In genomic region chr1:191396897-191397849, GRCm38 (mm10) we compare ENCODE assay signal across 8 mouse cellular contexts. TPM values are rescaled to one million over a fixed set of nuclear protein-coding genes. Genes with fewer than 3 reads are reported as not detected.
DNase-seq lines count a peak whose midpoint lies in the region; ATAC-seq lines count a peak whose summit lies in the region.

No protein-coding gene starts in this region.

- ATAC-seq in hindbrain, embryonic 14.5 days (ENCODE audit: low FRiP score) = peak; percentile 99

- H3K9me3 ChIP-seq in hindbrain, embryonic 14.5 days (ENCODE audit: control insufficient read depth, low read length) = no peaks in the 10 kb centered on the region

- H3K36me3 ChIP-seq in hindbrain, embryonic 14.5 days (replicated peaks; ENCODE audit: control insufficient read depth, insufficient read depth) = no peaks in the 10 kb centered on the region

- no peaks in the 10 kb centered on the region for H3K27me3 ChIP-seq in hindbrain, embryonic 14.5 days (ENCODE audit: control insufficient read depth, insufficient read depth, low read length)

- H3K4me1 ChIP-seq in hindbrain, embryonic 14.5 days (replicated peaks; ENCODE audit: control insufficient read depth, insufficient read depth, low read length) = peaks cover 5% of the 10 kb centered on the region; the same call in 1 of the 2 replicates

- H3K27ac ChIP-seq in hindbrain, embryonic 14.5 days = peak overlapping the region; percentile 94

- H3K9ac ChIP-seq in hindbrain, embryonic 14.5 days = peak overlapping the region; percentile 66

- H3K4me2 ChIP-seq in hindbrain, embryonic 14.5 days (replicated peaks) = peak overlapping the region; percentile 65

- WGBS in hindbrain, embryonic 14.5 days = under 1% methylated on average over 67 of the region's 82 CpGs

- peak; percentile 100 for DNase-seq in R1 (ENCODE audit: low read depth, low spot score)
- DNase-seq in cerebellum, postnatal 25 days = peak; percentile 99 to 100
- DNase-seq in frontal cortex, postnatal 25 days (ENCODE audit: low spot score in 2 of 2) = peak; percentile 98
- DNase-seq in hindbrain, embryonic 14.5 days (ENCODE audit: low spot score) = peak; percentile 99
- peak; percentile 99 for DNase-seq in layer of hippocampus, postnatal 36 days
- peak; percentile 100 for DNase-seq in lung, postnatal 36 days
- DNase-seq in retina, postnatal 1 day = peak; percentile 99
- peak; percentile 98 for DNase-seq in urinary bladder, adult 18-20 months (ENCODE audit: low spot score in 2 of 2)

- peak overlapping the region; percentile 59 for H3K4me3 ChIP-seq in hindbrain, embryonic 14.5 days (replicated peaks; ENCODE audit: low read length)

RNA-seq across cellular contexts. Expression of gene Ppp2r5a, which starts 5.9 kb away (rescaled TPM):
- 12.6 and 14.4 TPM in 2 replicates for polyA plus RNA-seq in hindbrain, embryonic 14.5 days (2014; fragmentation: Nextera tagmentation; extraction: Ambion mirVana)
- 10 to 100 TPM; 68.3 to 77.4 TPM for total RNA-seq in layer of hippocampus, postnatal 36 days (2021)

Comparison
In these comparisons a context has a peak if more than half of its experiments do, and no peak if none do; other contexts are left out.
1. Peak in every context shown above with its lines: DNase-seq, ATAC-seq, H3K4me3 ChIP-seq and H3K27ac ChIP-seq.